Mouse (Mus musculus) bone marrow macrophage, adult 2 months (primary cell): Measurements from ENCODE around the gene Tpmt.

Source experiments
- CTCF ChIP-seq: IDR thresholded peaks from 2 replicates; pipeline ENCODE4 v1.5.1; 2012; ENCODE audit warnings: low read depth, mild to moderate bottlenecking, low read length, moderate library complexity
- POLR2A ChIP-seq: IDR thresholded peaks from 2 replicates; pipeline ENCODE4 v1.6.1; 2012; ENCODE audit warnings: mild to moderate bottlenecking, low read depth, low read length, borderline replicate concordance

DNA sequence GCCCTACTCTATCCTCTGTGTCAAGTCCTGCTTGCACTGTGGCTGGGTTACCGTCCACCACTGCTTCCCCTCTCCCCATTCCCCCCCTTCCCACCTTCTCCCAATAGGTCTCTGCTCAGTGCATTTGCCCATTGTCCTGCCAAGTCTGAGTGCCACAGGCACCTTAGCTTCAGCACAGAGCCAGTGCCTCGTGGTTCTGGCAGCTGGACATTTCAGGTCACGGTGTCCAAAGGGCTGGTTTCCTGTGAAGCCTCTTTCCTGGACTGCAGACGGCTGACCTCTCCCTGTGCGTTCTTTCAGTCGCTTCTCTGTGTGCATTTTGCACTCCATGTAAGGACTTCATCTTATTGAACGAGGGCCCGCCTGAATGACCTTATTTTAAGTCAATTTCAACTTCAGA is 56.6 kb downstream of the Tpmt start:
- no peak for TF ChIP-seq POLR2A
- no peak for TF ChIP-seq CTCF
